Mouse (Mus musculus) layer of hippocampus, adult 9-10 months (tissue): ENCODE measurements at regions not wholly inside any gene's neighbourhood (a gene's known extent, or its start where the extent isn't known, plus 50 kb on each side); places are given as distances from the start of the nearest gene placed in this dataset.

Experiments
- DNase-seq: peaks from one replicate; pipeline ENCODE4 v3.0.0; 2022; ENCODE audit warnings: low spot score

DNA sequence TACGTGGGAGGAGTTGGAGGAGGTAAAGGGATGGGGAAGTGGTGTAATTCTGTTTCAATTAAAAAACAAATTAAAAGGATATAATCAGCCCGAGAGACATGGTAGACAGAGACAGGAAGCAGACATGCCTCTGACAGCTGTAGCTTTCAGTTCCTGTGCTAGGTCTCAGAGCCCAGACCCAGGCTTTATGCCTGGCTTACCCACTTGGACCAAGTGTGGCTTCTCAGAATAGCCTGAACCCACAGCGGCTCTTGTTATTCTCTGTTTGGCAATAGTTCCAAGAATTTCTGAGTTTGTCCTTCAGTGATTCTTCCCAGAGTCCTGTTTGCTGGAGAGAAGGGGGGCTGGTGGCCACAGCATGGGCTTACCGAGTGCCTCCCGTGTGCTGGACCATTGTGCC, 182.4 kb downstream of the Pten start:
- no peak for DNase-seq

DNA sequence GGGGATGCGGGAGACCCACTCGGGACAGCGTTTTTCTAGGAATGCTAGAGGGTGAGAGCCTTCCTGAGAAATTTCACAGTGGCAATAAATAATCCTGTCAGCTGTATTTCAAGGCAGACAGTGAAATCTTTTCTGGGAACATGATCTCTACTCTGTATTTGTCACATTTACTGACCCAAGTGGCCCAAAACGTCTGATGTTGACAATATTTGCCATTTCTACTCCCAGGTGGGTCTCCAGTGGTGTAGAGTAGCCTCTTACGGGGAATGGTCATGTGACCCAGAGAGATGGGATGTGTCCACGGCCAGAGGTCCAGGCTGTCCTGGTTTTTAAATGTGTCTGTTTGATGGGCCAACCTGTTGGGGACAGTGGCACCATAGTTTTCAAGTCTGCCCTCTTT, 183.5 kb downstream of the Pten start:
- no peak for DNase-seq

DNA sequence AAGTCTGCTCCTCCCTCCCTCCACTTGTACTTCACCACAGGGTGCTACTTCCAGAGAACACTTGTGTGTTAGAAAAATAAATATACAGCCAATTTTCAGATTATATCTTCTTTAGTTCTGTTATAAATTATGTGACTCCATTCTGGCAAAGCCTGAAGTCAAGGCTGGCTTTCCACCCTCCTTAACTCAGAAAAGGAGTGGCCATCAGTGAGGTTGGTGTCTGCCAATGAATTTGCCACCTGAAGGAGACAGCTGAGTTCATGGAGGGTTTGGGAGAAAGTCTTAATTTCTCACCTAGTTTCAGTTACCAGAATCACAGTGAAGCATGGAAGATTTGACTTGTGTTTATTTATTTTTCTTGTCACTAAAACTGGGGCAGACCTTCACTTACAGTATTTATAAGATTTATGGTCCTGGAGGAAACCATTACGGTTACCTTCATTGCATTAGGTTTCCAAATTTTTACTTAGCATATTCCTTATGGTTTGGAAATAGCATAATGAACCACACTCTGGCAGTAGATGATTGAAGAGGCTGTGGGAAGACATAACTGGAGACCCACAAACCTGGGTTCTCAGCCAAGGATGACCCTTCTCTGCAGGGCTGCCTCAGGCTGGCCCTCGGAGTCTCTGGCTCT, 186.4 kb downstream of the Pten start:
- no peak for DNase-seq

DNA sequence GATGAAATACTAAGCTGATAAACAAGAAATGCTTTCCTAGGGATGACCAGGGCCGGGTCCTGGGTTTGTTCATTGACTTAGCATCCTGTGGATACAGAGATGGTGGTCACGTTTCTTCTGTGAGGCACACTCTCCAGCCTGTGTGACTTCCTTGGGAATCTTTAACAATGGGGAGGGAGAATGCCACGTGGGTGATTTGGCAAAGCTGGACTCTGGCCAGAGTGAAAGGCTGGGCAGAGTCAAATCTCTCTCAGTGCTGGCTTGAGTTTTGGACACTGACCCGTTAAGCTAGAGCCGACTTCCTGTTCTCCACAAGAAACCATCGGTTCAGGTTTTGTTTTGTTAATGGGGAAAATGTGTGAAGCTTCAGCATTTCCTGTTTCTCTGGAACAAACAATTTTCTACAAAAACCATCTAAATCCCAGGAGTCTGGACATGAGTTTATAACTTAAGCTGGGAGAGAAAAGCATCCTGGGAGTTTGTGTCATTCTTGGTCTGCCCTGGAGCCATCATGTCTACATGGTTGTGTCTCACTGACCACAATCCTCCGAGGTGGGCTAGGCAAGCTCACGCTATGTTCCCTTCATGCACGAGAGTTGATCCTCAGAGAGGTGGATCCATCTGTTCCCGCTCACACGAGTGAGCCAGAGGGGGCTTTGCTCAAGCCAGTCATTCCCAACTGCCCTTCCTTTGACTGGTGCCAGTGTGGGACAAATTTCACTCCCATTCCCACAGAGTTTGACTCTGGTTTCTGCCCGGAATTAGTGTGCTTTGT, 190.0 kb downstream of the Pten start:
- no peak for DNase-seq

DNA sequence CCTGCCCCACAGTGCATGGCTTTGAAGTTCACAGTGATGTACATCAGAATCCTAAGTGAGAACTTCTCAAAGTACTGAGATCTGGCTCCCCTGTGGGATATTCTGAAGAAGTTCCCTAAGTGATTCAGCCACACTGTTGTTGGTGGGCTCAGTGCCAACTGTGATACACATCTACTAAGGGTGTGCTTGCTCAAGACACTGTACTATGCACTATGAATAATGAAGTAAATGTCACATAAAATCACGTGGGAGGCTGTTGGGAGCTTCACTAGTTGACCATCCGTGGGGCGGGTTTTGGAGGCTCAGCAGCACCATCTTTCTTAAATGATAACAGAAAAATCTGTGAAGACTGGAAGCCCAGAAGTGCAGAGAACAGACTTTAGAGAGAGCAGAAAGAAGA, 193.0 kb downstream of the Pten start:
- DNase-seq, result no peak

DNA sequence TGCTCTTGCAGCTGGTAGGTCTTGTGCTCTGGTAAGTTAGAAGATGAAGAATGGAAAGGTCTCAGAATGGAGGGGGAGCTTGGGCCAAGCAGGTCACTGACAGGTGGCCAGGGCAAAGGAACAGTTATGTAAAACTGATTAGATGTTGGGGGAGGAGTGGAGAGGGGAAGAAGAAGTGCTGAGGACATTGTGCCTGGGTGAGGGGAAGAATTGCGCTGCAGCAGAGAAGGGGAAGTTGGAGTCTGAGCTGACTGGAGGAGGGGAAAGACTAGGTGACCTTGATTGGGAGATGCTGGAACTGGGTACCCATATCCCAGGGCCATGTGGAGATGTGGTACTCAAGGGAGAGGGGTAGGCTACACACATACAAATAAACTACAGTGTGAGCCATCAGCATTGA, 193.5 kb downstream of the Pten start:
- DNase-seq, result no peak

DNA sequence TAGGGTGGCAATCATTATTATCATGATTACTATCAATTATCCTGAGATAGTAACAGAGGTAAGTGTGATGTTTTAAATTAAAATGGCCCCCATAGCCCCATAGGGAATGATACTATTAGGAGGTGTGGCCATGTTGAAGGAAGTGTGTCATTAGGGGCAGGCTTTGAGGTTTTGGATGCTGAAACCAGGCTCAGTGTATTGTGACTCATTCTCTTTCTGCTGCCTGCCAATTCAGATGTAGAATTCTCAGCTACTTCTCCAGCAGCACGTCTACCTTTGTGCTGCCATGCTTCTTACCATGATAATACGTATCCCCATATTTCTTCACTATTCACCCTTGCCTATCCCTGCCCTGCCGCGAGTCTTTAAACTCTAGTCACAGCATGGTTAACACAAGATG, 195.1 kb downstream of the Pten start:
- no peak for DNase-seq

DNA sequence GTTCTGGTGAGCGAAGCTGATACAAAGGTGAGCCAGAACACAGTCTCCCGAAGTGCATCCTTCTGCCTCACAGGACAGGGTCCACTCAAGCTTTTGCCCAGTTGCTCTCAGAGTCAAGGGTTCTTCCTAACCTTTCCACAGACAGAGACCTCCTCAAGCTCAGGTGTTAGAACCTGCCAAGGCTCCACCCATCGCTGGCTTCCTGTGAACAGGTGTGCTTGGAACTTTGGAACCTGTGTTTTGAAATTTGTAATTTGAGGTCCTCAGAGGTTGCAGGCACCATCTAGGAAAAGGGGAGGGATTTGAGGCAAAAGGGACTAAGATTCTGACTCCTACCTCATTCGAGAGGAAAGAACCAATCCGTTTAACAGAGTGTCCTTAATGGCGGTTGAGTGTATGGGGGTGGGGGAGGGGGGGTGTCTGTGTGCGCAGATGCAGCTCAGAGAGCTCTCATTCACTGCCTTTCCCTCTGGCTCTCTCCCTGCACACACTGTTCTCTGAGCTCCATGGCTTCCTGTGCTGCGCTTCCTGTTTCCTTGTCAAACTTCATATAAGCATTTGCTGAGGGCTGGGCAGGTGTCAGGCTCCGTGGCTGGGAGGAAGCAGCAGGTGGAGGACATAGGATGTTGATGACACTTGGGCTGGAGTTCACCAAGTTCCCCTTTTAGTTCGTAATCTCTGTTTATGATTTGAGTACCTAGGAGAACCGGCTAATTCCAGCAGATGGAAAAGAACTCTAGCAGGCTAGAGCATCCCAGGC, 195.8 kb downstream of the Pten start:
- no peak for DNase-seq

DNA sequence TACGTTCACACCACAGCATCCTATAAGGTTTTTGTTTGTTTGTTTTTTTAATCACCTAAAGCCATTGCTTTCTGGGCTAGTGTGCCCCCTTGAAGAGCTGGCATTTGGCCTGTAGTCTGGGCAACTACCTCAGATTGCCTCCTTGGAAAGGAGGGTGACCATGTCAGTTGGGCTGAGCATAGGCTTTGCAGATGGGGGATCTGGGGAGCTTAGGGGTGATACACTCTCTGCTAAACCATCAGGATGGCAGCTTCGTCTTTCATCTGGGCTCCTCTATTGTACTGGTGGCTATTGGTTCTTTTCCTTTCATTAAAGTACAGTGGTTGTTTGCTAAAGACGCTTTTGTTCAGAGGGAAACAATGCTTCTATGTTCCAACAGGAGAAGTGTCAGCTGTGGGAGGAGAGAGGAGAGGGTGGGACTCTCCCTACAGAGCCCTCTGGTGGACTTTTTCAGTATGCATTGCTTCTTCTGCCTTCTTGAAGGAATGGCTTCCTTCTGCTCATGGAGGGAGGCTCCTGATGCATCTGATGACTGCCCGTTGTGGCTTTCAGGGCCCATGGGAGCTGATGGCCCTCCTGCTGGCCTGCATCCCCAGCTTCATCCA, 196.8 kb downstream of the Pten start:
- DNase-seq, result peak; percentile 22

DNA sequence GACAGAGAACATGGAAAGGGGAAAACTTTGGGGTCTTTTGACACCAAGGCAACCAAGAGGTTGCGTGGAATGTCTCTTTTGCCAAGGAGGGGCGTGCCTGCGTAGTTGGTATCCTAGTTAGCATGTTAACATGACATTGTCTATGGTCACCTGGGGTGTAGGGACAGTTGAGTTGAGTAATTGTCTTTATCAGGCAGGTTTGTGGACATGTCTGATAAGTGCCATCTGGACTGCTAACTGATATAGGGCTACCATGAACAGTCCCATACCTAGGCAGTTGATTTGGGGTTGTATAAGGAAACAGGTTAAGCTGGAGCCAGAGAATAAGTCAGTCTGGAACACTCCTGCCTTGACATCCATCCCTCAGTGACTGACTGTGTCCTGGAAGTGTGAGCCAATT, 197.6 kb downstream of the Pten start:
- DNase-seq, result no peak

DNA sequence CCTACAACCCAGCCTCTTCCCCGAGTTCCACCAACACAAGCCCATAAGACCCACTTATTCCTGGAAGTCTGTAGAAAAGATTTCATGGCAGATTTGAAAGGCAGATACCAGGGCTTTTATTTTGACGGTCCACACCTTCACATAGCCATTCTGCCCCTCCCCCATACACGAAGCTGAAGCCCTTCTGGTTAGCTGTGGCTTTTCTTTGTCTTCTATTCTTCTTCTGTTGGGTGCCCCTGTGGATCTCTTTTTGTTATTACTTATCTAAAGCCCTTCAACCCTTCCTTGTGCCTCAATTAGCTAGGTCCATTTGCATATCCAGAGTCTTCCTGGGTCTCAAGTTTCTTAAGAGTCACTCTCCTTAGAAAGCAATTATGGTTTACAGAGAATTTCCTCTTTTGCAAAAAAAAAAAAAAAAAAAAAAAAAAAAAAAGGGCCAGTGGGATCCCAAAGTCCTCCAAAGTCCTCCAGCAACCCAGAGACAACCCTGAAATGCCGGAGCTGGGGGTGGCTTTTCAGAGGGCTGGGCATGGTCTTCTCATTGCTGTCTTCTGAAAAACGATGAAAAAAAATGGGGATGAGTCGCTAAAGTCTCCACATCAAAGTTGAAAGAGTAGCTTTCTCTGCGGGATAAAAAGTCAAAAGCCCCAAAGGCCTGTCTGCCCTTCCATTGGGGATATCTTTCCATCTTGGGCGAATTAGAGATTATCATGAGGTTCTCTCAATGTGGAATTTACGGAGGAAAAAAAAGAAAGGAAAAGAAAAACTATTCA, 199.0 kb downstream of the Pten start:
- DNase-seq, result no peak

DNA sequence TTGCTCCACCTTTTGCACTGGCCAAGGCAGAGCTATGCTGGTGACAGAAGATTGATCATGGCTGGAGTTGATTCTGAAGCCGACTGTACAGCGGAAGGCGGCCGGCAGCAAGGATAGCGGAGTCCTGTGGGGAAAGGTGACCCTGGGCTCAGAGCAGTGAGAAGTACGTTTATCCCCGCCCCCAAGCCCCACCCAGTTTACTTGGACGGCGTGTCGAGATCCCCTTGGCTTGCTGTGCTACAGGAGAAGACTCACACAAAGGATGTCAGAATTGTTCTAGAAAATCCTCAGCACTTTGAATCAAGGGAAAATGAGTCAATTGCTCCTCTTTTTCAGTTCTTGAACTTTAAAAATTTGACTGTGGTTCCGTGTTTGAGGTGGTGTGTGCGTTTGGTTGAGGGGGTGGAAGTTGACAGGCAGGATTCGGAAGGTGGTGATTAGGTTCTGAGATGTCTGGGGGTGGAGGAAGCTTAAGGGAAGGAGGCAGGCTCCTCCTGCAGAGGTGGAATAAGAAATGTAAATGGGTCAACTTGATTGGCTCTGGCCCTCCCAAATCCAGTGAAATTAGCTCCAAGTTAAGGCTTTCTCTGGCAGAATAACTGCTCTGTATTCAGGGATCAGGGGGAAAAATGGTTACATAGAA, 199.7 kb downstream of the Pten start:
- DNase-seq, result no peak

DNA sequence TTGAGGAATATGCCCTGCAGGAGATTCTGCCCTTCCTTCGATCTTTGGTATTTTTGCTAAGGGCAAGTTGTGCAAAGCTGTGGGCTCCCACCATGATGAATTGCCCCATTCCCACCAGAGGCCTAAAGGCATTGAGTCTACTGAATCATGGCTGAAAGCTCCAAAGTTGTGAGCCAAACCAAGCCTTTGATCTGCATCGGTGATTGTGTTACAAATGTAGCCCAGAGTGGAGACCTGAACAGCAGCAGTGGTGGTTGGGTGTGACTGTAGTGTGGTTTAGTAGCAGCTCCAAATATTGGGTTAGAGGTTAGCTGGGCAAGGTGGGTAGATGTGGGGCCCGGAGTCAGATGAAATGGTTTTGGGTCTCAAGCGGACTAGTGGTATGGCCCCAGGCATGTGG, 201.0 kb downstream of the Pten start:
- no peak for DNase-seq

DNA sequence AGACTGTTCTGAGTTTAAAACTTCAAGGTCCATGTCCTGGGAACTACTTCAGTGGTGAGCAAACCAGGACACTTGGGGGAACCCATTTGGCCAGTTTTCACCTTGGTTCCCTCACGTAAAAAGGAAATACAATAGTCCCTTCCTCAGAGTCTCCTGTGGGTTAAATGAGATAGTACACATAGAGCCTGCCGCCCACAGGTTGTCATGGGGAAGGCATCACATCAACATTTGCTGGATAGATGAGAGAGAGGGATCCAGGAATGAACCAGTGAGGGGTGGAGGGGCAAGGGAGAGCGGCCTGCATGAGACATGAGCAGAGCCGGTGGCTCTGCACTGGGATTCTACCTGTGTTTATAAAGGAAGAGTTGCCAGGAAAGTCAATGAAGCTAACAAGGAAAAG, 201.5 kb downstream of the Pten start:
- no peak for DNase-seq

DNA sequence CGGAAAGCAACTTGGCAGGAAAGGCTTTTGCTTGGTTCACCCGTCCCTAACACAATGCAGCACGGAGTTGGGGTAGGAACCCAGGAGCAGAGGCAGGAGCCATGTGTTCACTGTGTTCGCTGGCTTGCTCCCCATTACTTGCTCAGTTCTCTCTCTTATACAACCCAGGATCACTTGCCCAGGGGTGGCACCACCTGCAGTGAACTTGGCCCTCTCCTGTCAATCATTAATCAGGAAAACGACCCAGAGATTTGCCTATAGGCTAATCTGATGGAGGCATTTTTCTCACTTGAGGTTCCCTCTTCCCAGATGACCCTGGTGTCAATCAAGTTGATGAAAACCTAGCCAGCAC, 202.5 kb downstream of the Pten start:
- no peak for DNase-seq

DNA sequence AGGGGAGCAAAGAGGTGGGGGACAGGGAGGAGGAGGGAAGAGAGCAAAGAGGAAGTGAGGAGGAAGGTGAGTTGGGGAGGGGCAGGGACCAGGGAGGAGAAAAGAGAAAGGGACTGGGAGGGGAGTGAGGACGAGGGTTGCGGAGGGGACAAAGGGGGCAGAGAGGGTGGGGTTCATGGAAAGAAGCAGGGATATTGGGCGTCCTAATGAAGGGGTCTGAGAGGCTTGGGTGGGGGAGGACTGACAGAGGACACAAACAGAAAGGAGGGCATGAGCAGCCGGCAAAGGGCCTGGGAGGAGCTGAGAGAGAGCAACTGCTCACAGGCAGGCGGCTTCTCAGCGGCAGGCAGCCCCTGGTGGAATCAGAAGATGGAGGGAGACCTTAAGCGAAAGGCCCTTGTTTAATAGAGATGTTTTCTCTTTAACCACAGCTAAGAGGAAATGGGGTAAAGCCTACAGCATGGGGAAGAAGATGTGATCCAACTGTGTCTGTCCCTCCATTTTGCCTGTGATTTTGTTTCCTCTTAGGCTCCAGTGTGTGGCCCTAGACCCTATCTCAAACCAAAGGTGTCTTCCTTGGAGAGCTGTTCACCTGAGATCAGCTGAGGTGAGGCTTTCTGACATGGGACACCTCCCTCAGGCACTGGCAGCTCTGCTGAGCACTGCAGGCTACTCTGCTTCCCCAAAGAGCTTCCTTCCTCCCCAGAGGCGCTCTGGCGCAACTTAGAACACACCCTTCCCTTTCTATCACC, 203.1 kb downstream of the Pten start:
- DNase-seq, result no peak

DNA sequence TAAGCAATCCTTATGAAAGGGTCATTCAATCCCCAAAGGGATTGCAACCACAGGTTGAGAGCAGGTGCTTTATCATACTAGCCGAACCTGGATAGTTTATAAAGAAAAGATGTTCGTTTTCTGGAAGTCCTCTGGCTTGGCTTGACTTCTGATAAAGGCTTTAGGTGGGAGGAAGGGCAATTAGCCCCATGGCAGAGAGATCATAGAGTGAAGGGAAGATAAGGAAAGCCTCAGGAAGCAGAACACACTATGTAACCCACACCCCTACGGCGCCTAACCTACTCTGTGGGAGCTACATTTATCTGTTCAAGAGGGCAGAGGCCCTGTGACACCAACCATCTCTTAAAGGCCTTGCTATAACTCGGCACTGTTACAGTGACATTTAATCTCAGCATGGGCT, 204.2 kb downstream of the Pten start:
- no peak for DNase-seq

DNA sequence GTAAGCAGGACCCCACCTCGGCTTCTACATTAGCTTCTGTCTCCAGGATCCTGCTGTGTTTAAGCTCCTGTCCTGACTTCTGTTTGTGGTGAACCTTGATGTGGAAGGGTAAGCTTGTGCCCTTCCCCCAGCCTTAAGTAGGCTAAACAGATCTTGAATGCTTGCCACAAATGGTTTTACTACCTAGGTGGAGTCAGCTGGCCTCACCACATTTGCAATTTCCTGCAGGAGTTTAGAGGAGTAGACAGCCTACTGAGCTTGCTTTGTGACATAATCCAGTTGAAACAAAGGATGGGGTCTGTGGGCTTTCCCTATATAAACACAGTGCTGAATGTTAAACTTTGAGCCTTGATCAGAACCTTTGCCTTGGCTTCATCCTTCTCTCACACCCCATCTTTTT, 206.7 kb downstream of the Pten start:
- no peak for DNase-seq

DNA sequence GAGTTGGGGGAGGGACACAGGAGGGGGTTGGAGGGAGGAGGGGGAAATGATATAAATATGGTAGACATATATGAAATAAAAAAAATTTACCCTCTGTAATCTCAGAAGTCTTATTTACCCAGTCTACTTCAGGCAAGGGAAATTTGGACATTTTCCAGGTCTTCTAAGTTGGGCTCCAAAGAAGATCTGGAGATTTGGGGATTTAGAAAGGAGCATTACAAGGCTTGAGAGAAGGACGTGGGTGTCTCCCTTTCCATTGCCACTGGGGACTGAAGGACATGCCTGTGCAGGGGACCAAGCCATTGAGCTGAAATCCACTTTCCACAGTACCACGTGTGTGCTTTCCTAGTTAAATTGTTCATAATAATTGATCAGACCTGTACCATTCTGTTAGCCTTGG, 208.2 kb downstream of the Pten start:
- DNase-seq, result no peak

DNA sequence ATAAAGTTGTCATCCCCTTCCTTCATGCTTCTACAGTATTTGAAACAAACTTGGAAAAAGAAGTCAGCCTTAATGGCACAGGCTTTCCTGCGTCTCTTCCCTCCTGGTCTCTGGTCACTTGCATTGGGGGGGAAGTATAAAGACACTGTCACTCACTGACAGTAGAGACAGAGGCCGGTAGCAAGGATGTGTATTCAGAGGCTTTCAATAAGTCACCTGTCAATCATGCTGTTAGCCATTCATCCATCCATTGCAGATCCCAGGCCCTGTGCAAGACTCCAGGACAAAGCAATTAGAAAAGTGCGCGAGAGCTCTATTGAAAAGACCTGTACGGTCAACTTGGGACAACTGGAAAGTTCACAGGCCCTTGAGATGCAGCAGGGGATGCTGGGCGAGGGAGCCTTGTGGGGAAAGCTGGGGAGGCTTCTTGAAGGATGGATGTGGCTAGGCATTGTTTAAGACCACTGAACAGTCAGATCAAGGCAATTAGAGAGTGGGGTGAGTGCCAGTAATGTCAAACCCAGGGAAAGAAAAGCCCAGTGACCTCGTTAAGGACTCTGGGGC, 212.0 kb downstream of the Pten start:
- DNase-seq, result no peak

DNA sequence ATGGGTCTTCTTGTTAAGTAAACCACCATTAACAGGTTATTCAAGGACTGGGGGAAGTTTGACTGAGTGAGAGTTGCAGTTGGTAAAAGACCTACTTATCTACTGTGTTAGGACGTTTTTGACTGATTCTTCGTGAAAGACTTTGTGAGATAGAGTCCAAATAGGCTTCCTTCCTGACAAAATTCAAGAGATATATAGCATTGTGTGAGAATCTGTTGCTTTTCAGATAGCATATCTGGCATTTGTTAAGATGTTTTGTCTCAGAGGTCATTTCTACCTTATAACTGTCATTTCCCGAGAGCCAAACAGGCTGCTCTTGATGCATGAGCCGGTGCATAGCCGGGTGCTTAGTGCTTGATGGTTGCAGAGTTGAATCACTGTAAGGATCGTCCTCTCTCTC, 214.8 kb downstream of the Pten start:
- DNase-seq, result no peak
